ENCODE assay signal across 26 mouse cellular contexts in the genomic region with DNA sequence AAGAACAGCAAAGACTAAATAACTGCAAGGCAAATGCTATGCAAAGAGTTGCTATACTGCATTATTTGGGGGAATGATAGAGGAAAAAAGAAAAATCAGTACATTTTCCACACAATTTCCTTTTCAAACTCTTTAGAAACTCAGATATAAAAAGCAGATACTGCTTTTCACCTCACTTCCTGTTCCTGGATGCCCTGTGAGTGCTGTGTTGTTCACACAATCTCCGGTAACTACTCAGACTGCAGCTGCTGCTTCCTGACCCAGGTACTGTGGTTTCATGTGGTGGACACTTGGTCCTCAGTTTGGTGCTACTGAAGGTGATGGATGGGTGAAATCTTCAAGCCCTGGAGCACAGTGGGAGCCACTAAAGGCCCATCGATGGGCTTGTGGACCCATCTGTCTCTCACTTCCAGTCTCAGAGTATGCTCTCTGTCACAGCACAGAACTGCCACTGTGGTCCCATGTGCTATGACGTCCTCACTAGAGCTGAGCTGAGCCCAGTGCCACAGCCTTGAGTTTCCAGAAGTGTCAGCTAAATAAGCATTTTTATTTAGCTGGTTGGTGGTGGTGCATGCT. TPM values are rescaled to one million over a fixed set of nuclear protein-coding genes. Genes with fewer than 3 reads are reported as not detected.
A peak's percentile ranks its signal among the peaks of the same experiment; 100 is the strongest.
DNase-seq lines count a peak whose midpoint lies in the region; ATAC-seq and TF ChIP-seq lines count a peak whose summit lies in the region.
"Had no signal": no experiment of that assay in that cellular context is flagged by ENCODE, and none has a peak within 500 bp of the region (broad histone marks: within the 10 kb centered on the region; RNA-seq: fewer than 3 reads in every experiment).

No protein-coding gene starts in this region.

- no peak for TF ChIP-seq POLR2A in spleen, adult 2 months (IDR thresholded peaks at IDR 0.05; ENCODE audit: low read depth, low read length)
- TF ChIP-seq POLR2A in CH12.LX (IDR thresholded peaks at IDR 0.05; ENCODE audit: low read depth, low read length): no peak

- H3K4me3 ChIP-seq in spleen, adult 2 months (ENCODE audit: extremely low read depth, insufficient read depth, insufficient read length): no peak overlapping the region
- H3K4me3 ChIP-seq in CH12.LX (replicated peaks in 1 of 3; ENCODE audit: low read depth in 2 of 3, low read length in 2 of 3, poor library complexity in 1 of 3): no peak overlapping the region
- no peak overlapping the region for H3K4me3 ChIP-seq in midbrain, embryonic 14.5 days (replicated peaks; ENCODE audit: low read depth, low read length)
- H3K4me3 ChIP-seq: forebrain, embryonic 10.5 days; midbrain, embryonic 10.5 days; neural tube, embryonic 12.5 days; stomach, embryonic 15.5 days had no signal

- TF ChIP-seq EP300 in CH12.LX (IDR thresholded peaks at IDR 0.05; ENCODE audit: low read length): 0 out of 2 replicates have a peak, but pooled peaks have one; percentile 12

- H3K36me3 ChIP-seq in spleen, adult 2 months (ENCODE audit: control insufficient read depth, insufficient read depth, low read length): peaks cover 21% of the 10 kb centered on the region
- H3K36me3 ChIP-seq in CH12.LX (replicated peaks in 1 of 2; ENCODE audit: control insufficient read depth in 1 of 2, insufficient read depth in 1 of 2, low read length in 1 of 2): peaks cover 62 to 91% of the 10 kb centered on the region in 2 experiments
- peaks cover 44% of the 10 kb centered on the region for H3K36me3 ChIP-seq in midbrain, embryonic 14.5 days (ENCODE audit: control insufficient read depth, insufficient read depth, low read length)

- no peak for TF ChIP-seq RAD21 in CH12.LX (IDR thresholded peaks at IDR 0.05; ENCODE audit: low read depth, low read length)

- H3K79me2 ChIP-seq in CH12.LX (replicated peaks; ENCODE audit: control insufficient read depth, extremely low read depth, insufficient read depth, poor library complexity, severe bottlenecking): peaks cover 39% of the 10 kb centered on the region

- H3K27me3 ChIP-seq in spleen, adult 2 months (ENCODE audit: control insufficient read depth, insufficient read depth, low read length): no peaks in the 10 kb centered on the region
- no peaks in the 10 kb centered on the region for H3K27me3 ChIP-seq in CH12.LX (replicated peaks)
- no peaks in the 10 kb centered on the region for H3K27me3 ChIP-seq in midbrain, embryonic 14.5 days (ENCODE audit: control insufficient read depth, insufficient read depth, low read length)
- H3K27me3 ChIP-seq: neural tube, embryonic 12.5 days; stomach, embryonic 15.5 days had no signal

- DNase-seq in spleen, adult 2 months (ENCODE audit: low read depth in 1 of 2, low spot score in 2 of 2): peak in 1 of 2 experiments; percentile 12
- no peak for DNase-seq in spleen, postnatal 10 days (ENCODE audit: low spot score in 2 of 2)
- peak; percentile 31 for DNase-seq in CH12.LX (ENCODE audit: extremely low read depth)
- DNase-seq in naive thymus-derived CD4-positive, alpha-beta T cell, adult 2 months (ENCODE audit: low read depth): peak; percentile 69
- DNase-seq in thymus, postnatal 25 days: peak; percentile 27
- DNase-seq in kidney, adult 8-10 months: no peak
- no peak for DNase-seq in frontal cortex, postnatal 14 days (ENCODE audit: low spot score in 2 of 2)
- no peak for DNase-seq in midbrain, embryonic 14.5 days
- DNase-seq: adrenal gland, postnatal 36 days; cerebellum, adult 11-12 months; forebrain, postnatal 0 days; heart, adult 18-20 months; heart, postnatal 4 days; kidney, adult 18-20 months; kidney, postnatal 10 days; left cerebral cortex, postnatal 4 days; liver; lung, adult 18-20 months; lung, postnatal 36 days; right cerebral cortex, adult 18-20 months had no signal

- H3K4me2 ChIP-seq in CH12.LX (ENCODE audit: insufficient read depth, low read depth, poor library complexity, severe bottlenecking): no peak overlapping the region
- H3K4me2 ChIP-seq in midbrain, embryonic 14.5 days (ENCODE audit: low read length): no peak overlapping the region
- H3K4me2 ChIP-seq: neural tube, embryonic 12.5 days; stomach, embryonic 15.5 days had no signal

- in situ Hi-C loops in CH12.LX (cut with MboI; ENCODE audit: low pct_ligation_motif_present, low pct_unique_long_range_greater_than_20kb, low sequenced_read_pairs): no loop called here

- WGBS in spleen, adult 2 months: 34% methylated on average over 3 of the region's 3 CpGs
- 93% methylated on average over 3 of the region's 3 CpGs for WGBS in midbrain, embryonic 14.5 days

- H3K27ac ChIP-seq in spleen, adult 2 months (ENCODE audit: insufficient read depth, low read length): peak overlapping the region; percentile 60
- peak overlapping the region; percentile 16 for H3K27ac ChIP-seq in CH12.LX (ENCODE audit: insufficient read depth, low read depth)
- H3K27ac ChIP-seq in midbrain, embryonic 14.5 days (replicated peaks; ENCODE audit: low read depth, low read length): no peak overlapping the region
- H3K27ac ChIP-seq: forebrain, embryonic 10.5 days; midbrain, embryonic 10.5 days; neural tube, embryonic 12.5 days; stomach, embryonic 15.5 days had no signal

- 0 out of 2 replicates have a peak, but pooled peaks cover 3% of the 10 kb centered on the region for H3K4me1 ChIP-seq in spleen, adult 2 months (ENCODE audit: control insufficient read depth, insufficient read depth, insufficient read length)
- H3K4me1 ChIP-seq in CH12.LX (ENCODE audit: control insufficient read depth in 1 of 2, insufficient read depth in 2 of 2): peaks cover 21 to 68% of the 10 kb centered on the region in 2 experiments
- no peaks in the 10 kb centered on the region for H3K4me1 ChIP-seq in midbrain, embryonic 14.5 days (ENCODE audit: control insufficient read depth, insufficient read depth, low read length)
- H3K4me1 ChIP-seq: forebrain, embryonic 10.5 days; neural tube, embryonic 12.5 days; stomach, embryonic 15.5 days had no signal

- no peaks in the 10 kb centered on the region for H3K9me3 ChIP-seq in CH12.LX (replicated peaks; ENCODE audit: low read length)
- no peaks in the 10 kb centered on the region for H3K9me3 ChIP-seq in midbrain, embryonic 14.5 days (ENCODE audit: control insufficient read depth, low read length)
- H3K9me3 ChIP-seq: forebrain, embryonic 10.5 days; G1E; midbrain, embryonic 10.5 days; neural tube, embryonic 12.5 days; stomach, embryonic 15.5 days had no signal

- no peak for ATAC-seq in midbrain, embryonic 14.5 days (ENCODE audit: low FRiP score, low TSS enrichment)
- ATAC-seq: forebrain, postnatal 0 days; hindbrain, embryonic 16.5 days had no signal

- no peak overlapping the region for H3K9ac ChIP-seq in CH12.LX (ENCODE audit: insufficient read depth, low read depth)
- no peak overlapping the region for H3K9ac ChIP-seq in midbrain, embryonic 14.5 days (replicated peaks; ENCODE audit: low read length)
- H3K9ac ChIP-seq: forebrain, postnatal 0 days; neural tube, embryonic 12.5 days; stomach, embryonic 15.5 days had no signal

- no peak for TF ChIP-seq CTCF in spleen, adult 2 months (IDR thresholded peaks at IDR 0.05; ENCODE audit: extremely low read depth, insufficient read depth, insufficient read length, insufficient replicate concordance)
- TF ChIP-seq CTCF in CH12.LX (conservative IDR thresholded peaks at IDR 0.05 in 1 of 2, IDR thresholded peaks at IDR 0.05 in 1 of 2; ENCODE audit: low read depth in 2 of 2, low read length in 2 of 2): no peak

- dilution Hi-C loops in CH12.LX (cut with MboI; ENCODE audit: extremely low pct_ligation_motif_present, extremely low pct_unique_long_range_greater_than_20kb, low sequenced_read_pairs): no loop called here

TF ChIP-seq in CH12.LX, 34 proteins besides CTCF, POLR2A, EP300 and RAD21 (continues in another document):
- no peak for TF ChIP-seq KAT2A (IDR thresholded peaks at IDR 0.05; ENCODE audit: insufficient replicate concordance, low read length)
- no peak for TF ChIP-seq E2F4 (IDR thresholded peaks at IDR 0.05; ENCODE audit: insufficient replicate concordance, low read depth, low read length)
- no peak for TF ChIP-seq ZMIZ1 (IDR thresholded peaks at IDR 0.05; ENCODE audit: low read depth, low read length)
- TF ChIP-seq HCFC1 (IDR thresholded peaks at IDR 0.05; ENCODE audit: low read depth, low read length): no peak
- no peak for TF ChIP-seq RCOR1 (conservative IDR thresholded peaks at IDR 0.05; ENCODE audit: low read depth, low read length)
- TF ChIP-seq IRF4 (IDR thresholded peaks at IDR 0.05; ENCODE audit: low read depth, low read length): peak; percentile 37; the same call in 1 of the 2 replicates
- no peak for TF ChIP-seq NRF1 (IDR thresholded peaks at IDR 0.05; ENCODE audit: low read depth, low read length)
- TF ChIP-seq TCF12 (IDR thresholded peaks at IDR 0.05; ENCODE audit: low read depth, low read length): peak; percentile 34; the same call in 1 of the 2 replicates
- peak; percentile 68 for TF ChIP-seq ELF1 (IDR thresholded peaks at IDR 0.05; ENCODE audit: low read depth, low read length)
- no peak for TF ChIP-seq UBTF (IDR thresholded peaks at IDR 0.05; ENCODE audit: low read depth, low read length)
- no peak for TF ChIP-seq BHLHE40 (IDR thresholded peaks at IDR 0.05; ENCODE audit: low read depth, low read length)
- TF ChIP-seq MXI1 (IDR thresholded peaks at IDR 0.05; ENCODE audit: low read depth, low read length): 0 out of 2 replicates have a peak, but pooled peaks have one; percentile 21
- TF ChIP-seq PAX5 (IDR thresholded peaks at IDR 0.05; ENCODE audit: low read length): no peak
- no peak for TF ChIP-seq USF1 (IDR thresholded peaks at IDR 0.05; ENCODE audit: low read depth, low read length)
- no peak for TF ChIP-seq TBP (conservative IDR thresholded peaks at IDR 0.05; ENCODE audit: low read depth, low read length)
- no peak for TF ChIP-seq NELFE (IDR thresholded peaks at IDR 0.05; ENCODE audit: low read depth, low read length)
- TF ChIP-seq ZKSCAN1 (IDR thresholded peaks at IDR 0.05; ENCODE audit: borderline replicate concordance, low read depth, low read length): no peak
- peak; percentile 51; the same call in 1 of the 2 replicates for TF ChIP-seq SIN3A (IDR thresholded peaks at IDR 0.05; ENCODE audit: low read length)
- TF ChIP-seq CHD2 (IDR thresholded peaks at IDR 0.05; ENCODE audit: low read length): no peak
- no peak for TF ChIP-seq ZNF384 (IDR thresholded peaks at IDR 0.05; ENCODE audit: low read depth, low read length)

RNA-seq across cellular contexts. Expression of a gene that starts 38.2 kb away (rescaled TPM):
- polyA plus RNA-seq in spleen, adult 2 months (2012; rRNA removed): 40.1 and 49.7 TPM in 2 replicates
- total RNA-seq in CH12.LX (2012; rRNA removed): 82.6 and 83.2 TPM in 2 replicates
- total RNA-seq in CH12.LX (2014; rRNA removed): 70.0 and 74.9 TPM in 2 replicates
- polyA plus RNA-seq in CH12.LX (2012; ENCODE audit: insufficient read length, low read depth): 116 and 122 TPM in 2 replicates
- polyA plus RNA-seq in midbrain, embryonic 14.5 days (2014; fragmentation: Nextera tagmentation; extraction: Ambion mirVana): 16.0 and 17.3 TPM in 2 replicates

RNA-seq across cellular contexts. Expression of a gene that starts 58.7 kb away (rescaled TPM):
- polyA plus RNA-seq in spleen, adult 2 months (2012; rRNA removed): 16.4 and 18.6 TPM in 2 replicates
- total RNA-seq in CH12.LX (2012; rRNA removed) (6.3 and 6.7 TPM in 2 replicates), CH12.LX (2014; rRNA removed) (1.4 and 2.3 TPM in 2 replicates)
- 12.2 and 14.2 TPM in 2 replicates for polyA plus RNA-seq in CH12.LX (2012; ENCODE audit: insufficient read length, low read depth)
- polyA plus RNA-seq in midbrain, embryonic 14.5 days (2014; fragmentation: Nextera tagmentation; extraction: Ambion mirVana): 12.1 and 14.3 TPM in 2 replicates

Comparison
In these comparisons a context has a peak if more than half of its experiments do, and no peak if none do; other contexts are left out.
1. DNase-seq: peak in CH12.LX (single experiment), naive thymus-derived CD4-positive, alpha-beta T cell, adult 2 months (single experiment) and thymus, postnatal 25 days (single experiment); none in spleen, postnatal 10 days (0 of 2), kidney, adult 8-10 months (0 of 2), frontal cortex, postnatal 14 days (0 of 2) and midbrain, embryonic 14.5 days (single experiment).